Mouse (Mus musculus): Measurements from ENCODE around the gene Plch2.

Gene Plch2

DNA sequence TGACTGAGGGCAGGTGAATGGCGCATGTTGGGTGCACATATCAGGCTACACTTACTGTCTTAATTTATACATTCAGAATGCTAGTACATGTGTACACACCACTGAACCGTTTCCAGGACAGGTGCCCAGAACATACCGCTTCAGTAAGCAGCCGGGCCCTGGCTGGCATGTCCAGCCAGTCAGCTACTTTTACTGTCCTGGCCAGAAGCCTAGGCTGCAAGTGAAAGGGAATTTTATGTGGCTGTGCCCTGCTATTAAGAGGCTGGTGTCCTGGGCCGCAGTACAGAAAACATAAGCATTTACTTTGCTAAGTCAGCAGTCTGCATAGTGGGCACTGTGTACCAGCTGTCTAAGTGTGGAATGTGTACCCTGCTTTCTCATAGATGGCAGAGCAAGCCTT, 14.3 kb upstream of the Plch2 start:
- DNase-seq = no peak

DNA sequence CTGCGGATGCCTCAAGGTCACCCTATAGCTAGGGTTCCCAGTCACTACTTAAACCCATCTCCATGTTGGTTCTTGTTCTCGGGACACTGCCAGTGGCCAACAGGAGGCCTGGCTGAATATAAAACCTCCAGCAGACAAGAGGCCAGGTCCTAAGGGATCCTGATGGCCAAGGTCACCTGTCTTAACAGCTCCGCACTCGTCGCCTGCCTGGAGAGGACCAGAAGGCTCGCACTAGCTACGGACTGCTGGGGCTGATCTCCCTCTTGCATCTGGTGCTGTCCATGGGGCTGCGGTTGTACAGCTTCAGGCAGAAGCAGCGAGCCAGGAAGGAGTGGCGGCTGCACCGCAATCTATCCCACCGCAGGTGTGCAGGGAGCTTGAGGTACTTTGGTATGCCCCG, 13.6 kb upstream of the Plch2 start:
- DNase-seq = no peak

DNA sequence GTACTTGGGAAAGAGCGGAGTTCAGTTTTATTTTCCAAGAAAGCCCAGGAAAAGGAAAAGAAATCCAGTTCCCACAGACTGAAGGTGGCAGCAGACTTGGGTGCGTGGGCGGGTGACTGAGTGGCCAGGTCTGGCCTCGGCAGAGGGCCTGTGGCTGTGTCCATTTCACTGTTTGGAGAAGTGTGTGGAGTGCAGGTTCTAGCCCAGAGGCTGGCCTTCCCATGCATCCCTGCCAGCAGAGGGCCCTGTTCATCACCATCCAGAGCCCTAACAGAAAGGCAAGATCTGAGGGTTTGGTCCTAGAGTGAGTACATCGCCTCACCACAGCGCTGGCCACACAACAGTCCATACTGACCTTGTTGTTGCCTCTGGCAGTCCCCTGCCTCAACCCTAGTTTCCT, 12.6 kb upstream of the Plch2 start:
- no peak for DNase-seq

DNA sequence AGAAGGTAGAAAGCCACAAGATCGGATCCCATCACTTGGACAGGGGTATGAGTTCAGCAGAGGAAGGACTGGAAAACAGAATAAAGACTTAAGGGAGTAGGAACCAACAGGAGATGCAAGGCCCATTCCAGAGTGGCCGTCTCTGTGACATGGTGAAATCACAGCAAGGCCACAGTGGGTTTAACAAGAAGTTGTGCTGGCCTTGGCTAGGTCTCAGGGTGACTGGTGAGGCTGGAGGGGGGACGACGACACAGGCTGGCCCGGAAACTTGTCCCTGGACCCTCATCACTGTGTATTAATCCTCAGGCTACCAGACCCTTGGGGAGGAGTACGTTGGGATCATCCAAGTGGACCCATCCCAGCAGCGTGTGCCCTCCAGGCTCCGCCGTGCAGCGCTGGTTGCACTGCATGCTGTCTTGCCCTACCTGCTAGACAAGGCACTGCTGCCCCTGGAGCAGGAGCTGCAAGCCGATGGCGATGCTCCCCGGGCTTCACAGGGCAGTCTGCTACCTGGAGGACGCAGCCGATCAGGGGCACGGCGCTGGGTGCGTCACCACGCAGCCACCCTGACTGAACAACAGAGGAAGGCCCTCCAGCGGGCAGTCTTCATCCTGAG, 11.9 kb upstream of the Plch2 start:
- DNase-seq = no peak

- peak; percentile 95 for DNase-seq
These were observed 10.4 kb upstream of the Plch2 start, which contains the start of gene Pex10 for GRCm38 (mm10) chr4:155066834-155067522. Pex10 (plus strand) TSS chr4:155067016.

DNA sequence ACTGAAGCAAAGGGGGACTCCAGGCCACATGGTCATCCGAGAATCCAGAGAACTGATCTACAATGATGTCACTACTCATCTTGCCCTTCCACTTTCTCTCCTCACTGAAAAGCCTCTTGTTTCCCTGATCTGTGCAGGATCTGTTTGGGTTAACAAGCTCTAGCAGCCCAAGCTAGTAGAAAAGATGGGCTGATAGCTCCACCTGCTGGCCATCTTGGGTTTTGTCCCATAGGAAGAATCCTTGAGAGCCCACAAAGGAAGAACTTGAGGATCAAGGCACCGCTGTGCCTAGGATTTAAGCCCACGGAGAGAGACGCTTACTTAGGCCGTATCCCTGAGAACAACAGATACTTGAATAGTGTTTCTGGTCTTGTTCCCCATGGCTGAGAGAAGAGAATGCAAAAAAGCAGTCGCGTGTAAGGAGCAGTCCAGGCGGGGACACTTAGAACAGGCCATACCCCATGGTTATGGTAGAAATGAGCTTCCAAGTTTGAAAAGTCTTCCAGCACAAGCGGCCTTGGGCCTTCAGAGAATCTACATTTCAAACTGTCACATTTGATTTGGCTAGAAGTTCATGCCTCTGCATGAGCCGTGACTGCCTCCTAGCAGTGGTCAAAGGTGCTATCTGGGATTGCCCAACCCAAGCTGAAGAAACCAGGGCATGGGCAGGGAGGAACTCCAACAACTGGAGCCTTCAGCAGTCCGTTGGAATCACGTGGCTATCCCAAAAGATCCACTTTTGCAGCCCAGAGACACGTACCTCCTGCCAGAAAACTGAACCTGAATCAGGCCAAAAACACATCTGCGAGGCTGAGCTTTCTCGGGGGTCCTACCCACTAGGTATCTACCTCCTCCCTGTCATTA, 9.6 kb upstream of the Plch2 start:
- peak; percentile 57 to 69 for DNase-seq

- no peak for DNase-seq
These were observed 7.9 kb upstream of the Plch2 start for GRCm38 (mm10) chr4:155064474-155064873.

DNA sequence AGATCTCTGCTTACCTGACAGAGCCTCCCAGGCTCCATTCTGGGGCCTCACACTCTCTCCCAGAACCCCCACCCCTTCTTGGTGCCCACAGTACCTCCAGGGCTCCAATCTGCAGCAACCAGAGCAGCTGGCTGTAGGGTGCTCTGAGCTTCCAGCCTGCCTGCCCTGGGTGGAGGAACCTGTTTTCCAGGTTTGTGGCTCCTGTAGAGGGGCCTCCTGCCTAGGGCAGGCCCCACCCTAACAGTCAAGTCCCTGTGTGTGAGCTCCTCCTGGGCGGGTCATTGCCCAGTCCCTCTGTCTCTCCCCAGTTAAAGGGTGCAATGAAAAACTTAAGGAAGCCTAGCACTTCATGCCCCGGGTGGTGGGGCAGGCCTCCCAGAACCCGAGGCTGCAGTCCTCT, 7.3 kb upstream of the Plch2 start:
- no peak for DNase-seq

DNA sequence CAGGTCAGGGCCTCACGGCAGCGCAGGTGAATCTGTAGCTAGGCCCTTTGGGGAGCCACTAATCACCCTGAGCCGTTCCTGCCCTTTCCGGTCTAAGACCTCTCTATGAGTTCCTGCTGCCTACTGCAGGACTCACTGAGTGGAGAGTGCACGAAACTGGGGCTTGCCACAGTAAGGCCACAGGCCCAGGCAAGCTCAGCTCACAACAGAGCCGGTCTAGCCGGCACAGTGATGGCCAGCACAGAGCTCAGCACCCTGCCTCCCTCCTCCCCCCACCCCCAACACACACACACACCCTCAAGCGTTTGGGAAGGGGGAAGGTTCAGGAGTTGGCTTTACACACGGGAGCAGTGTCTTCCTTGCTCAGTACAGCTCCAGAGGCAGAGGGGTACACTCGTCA, 1.7 kb upstream of the Plch2 start:
- DNase-seq = no peak

DNA sequence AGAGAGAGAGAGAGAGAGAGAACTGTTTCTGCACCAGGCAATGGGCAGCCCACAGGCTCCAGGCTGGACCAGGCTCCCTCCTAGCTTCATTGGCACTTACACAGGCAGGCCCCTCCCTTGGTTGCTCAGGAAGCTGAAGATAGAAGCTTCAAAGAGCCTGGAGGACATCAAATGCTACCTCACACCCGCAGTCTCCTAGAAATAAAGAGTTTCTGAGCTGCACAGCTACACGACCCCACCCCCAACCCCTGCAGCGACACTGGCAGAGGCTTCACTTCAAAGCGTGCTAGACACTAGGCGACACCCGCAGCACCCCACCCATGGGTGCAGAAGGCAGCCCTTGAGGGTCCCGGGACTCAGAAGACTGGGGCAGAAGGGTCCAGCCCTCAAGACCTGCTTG, 6.5 kb downstream of the Plch2 start:
- DNase-seq = peak; percentile 46 to 68

DNA sequence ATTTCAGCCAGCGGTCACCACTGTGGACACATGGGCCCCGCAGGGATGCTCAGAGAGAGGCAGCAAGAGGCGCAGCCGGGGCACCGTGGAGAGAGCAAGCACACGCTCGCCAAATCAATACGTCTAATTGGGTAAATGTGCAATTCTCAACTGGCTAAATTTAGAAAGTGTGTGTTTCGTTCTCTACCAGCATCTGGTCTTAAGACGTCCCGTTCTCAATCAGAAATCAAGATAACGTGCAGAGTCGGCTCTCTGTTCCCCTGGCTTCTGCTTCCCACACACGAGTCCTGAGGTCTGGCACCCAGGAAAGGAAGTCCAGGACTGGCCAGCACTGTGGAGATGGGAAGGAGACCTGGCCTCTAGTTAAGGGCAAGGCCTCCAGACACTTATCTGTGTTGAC, 9.9 kb downstream of the Plch2 start:
- no peak for DNase-seq

DNA sequence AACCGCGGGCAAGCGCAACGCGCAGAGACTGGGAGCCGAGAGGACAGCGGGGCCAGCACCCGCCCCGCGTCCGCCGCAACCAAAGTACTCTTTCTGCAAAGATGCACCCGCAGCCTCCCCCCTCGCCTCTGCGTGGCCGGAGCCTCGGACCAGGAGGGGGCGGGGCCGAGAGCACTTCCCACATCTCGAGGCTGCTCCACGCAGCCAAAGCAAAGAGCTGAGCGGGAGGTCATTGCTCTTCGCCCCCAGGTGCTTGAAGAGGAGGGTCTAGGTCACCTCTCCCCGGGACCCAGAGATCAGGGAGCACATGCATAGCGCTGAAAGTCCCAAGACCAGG, 13.3 kb downstream of the Plch2 start:
- no peak for DNase-seq

DNA sequence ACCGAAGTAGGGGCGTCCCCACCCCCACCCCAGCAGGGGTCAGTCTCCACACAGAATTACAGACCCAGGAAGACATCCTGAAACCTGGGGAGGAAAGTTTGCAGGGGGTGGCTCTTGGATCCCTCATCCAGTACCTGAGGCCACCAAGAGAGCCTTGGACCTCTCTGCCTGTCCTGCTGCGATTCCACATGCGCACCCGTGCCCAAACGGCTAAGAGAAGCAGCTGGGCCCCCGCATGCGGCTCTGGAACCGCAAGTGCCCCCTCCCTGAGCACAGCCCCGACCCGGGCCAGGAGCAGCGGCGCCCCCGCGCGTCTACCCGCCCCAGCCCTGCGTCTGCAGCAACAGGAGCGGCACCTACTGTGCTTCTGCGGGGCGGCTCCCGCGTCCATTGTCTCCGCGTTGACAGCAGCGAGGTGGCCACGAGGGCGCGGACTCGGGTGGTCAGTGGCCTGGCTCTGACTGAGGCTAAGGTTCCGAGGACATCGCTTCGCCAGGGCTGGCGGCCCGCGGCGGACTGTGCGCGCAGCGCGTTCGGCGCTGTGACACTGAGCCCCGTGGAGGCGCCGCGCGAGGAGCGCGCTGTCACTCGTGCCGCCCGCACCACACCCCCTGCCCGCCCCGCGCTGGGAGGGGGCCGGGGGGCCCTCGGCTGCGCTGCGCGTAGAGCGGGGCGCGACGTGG, 13.8 kb downstream of the Plch2 start:
- no peak for DNase-seq

GRCm38 (mm10) chr4:155040696-155041095, 15.9 kb downstream of the Plch2 start:
- no peak for DNase-seq

DNA sequence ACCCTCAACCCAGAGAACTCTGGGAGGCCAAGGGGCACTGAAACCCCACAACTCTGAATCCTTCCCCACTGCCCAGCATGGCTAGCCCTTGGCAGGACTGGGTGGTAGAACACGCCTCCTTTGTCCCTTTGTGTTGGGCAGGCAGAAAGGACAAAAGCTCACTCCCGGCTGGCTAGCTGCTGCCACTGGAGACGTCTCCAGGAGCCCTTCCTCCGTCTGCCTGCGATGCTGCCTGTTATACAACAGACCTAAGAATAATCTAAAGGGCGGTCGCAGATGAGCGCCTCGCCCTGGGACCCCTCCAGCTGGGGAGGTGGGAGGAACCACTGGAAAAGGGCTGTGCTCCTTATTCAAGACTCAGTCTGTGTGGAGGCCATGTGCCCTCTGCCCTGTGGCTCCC, 16.4 kb downstream of the Plch2 start:
- no peak for DNase-seq

GRCm38 (mm10) chr4:155034787-155035186, 21.8 kb downstream of the Plch2 start:
- no peak for DNase-seq

DNA sequence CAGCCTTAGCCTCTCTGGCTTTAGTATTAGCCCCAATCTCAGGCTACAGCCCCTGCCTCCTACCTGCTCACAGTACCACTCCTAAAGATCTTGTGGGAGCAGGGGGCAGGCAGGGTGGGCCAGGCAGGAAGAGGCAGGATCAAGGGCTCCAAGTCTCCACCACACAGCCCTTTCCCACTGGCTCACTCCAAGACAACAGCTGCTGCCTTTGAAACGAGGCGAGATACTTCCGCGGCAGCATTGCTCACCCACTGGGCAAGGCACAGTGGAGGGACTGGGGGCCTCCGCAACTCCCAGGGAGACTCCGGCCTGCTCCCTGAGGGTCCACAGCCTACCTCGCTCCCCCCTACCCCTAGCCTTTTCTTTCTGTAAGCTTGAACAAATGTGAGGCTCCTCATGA, 22.4 kb downstream of the Plch2 start:
- no peak for DNase-seq

- no peak for DNase-seq
These were observed 23.5 kb downstream of the Plch2 start for GRCm38 (mm10) chr4:155033115-155033514.

DNA sequence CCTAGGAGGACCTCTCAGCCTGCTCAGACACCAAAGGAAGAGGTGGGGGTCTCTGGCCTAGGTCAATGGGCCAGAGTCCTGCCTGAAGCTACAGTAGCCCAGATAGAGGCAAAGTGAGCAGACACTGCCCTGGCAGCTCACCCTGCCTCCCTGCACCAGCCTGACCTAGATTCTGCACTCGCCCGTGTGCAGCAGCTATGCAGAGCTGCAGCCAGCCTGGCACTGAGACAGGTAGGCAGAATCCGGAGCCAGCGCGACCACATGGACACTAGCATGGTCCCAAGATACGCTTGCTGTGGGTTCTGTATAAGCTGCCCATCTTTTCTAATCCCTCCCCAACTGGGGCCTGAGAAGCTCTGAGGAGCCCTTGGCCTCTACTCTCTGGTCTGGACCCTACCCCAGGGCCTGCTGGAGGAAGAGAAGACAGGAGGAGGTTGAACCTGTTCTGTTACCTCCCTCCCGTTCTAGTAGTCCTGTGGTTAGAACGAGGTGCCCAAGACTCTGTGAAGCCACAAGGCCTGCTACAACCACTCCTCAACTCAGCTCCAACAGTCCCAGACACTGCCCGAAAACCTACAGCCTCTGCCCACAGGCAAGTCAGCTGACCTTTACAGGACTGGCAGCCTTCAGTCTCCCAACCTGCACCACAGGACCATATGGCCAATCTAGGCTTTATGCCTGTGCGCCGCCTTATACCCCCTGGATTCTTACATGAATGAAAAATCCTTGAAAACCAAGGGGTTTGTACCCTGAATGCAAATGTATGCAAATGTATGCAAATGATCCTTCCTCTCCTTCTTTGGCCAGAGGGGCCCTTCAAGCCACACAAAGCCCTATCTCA, 32.2 kb downstream of the Plch2 start:
- no peak for DNase-seq

DNA sequence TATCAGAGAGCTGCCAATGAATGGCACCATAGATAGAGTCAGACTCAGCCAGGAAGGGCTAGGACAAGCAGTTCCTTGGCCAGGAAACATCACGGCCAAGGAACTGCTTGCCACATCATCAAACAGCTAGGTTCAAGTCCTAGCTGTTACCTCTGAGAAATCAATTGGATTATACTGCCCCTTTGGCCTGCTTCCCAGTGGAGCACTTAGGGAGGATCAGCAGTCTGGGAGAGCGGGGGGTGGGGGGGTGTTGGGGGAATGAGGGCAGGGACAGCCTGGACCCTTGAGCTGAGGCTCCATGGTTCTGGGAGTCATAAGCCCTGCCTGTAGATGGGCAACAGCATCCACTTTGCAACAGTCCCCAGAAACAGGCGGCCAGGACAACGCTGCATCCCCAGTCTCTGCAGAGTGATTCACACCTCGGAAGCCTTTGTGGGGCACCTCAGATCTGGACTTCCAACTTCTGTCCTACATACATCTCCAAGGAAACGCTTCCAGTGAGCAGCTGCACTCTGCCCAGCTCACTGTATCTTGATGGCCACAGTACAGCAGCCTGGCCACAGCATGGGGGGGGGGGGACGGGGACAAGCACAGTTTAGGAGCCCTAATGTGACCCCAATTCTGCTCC, 34.2 kb downstream of the Plch2 start:
- no peak for DNase-seq

DNA sequence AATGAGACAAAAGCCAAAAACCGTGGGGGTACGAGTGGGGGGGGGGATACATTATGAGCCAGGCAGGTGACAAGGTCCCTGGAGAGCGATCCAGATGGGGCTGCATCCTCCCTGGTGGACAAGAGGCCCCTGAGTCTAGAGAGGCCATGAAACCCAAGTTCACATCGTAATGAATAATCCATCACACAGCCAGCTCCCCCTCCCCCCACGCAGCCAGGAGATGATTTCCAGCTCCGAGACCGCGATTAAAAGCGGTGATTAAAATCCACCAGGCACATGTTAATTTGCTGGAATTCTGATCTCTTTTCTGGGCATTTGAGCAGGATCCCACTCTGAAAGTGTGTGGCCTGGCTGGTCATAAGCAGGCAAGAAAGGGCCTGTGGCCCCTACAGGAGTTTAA, 35.8 kb downstream of the Plch2 start:
- DNase-seq = no peak

GRCm38 (mm10) chr4:155020141-155020540, 36.4 kb downstream of the Plch2 start:
- no peak for DNase-seq

Measured in thymus, adult 18-20 months (tissue).